Mouse (Mus musculus): ENCODE measurements around the gene Dennd5a. TPM values are rescaled to one million over a fixed set of nuclear protein-coding genes. Genes with fewer than 3 reads are reported as not detected.
A peak's percentile ranks its signal among the peaks of the same experiment; 100 is the strongest.

Dennd5a gene
- total and polyA plus RNA-seq, 3 experiments, result 118 to 174 (median 147) TPM

GRCm38 (mm10) chr7:109963707-109964106 lies 3.4 kb upstream of the Dennd5a start:
- no peak for DNase-seq

DNA sequence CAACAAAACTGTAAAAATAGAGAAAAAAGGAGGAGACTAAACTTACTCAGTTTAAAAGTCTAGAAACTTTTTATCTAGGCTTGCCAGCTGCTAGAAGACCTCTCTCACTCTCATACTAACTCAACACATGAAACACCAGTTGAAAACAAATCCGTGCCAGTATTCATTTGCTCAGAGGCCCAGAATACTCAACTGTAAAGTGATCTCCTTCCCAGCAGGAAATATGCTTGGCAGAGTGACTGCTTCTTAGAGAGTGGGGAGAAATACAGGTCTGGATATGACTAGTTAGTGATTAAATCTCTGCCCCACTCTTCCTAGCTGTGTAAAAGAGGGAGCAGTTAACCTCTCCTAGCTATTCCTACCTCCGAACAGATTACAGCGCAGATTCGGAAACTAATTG lies 2.3 kb upstream of the Dennd5a start:
- no peak for DNase-seq

DNA sequence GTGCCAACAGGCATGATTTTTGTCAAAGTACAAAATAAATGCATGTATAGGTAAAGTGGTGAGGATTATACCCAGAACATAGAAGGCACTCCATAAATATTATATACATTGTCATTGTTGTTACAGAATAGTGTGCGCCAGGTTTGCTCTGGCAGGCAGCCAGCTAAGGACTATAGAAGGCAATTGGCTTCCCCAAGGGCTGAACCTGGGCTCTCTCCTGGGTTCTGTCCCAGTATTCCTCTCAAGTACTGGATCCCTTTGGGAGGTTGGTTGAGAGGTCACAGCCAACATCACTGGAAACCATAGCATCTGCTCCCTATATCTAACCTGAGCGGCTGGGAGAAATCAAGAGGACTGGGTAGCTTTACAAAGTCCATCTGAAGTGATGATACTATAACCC lies 1.3 kb upstream of the Dennd5a start:
- DNase-seq, result no peak

GRCm38 (mm10) chr7:109960613-109961154 lies 414 bp upstream of the Dennd5a start:
- no peak for DNase-seq

- DNase-seq, result peak; percentile 39
Observed at GRCm38 (mm10) chr7:109958843-109959715, 1.2 kb downstream of the Dennd5a start.

DNA sequence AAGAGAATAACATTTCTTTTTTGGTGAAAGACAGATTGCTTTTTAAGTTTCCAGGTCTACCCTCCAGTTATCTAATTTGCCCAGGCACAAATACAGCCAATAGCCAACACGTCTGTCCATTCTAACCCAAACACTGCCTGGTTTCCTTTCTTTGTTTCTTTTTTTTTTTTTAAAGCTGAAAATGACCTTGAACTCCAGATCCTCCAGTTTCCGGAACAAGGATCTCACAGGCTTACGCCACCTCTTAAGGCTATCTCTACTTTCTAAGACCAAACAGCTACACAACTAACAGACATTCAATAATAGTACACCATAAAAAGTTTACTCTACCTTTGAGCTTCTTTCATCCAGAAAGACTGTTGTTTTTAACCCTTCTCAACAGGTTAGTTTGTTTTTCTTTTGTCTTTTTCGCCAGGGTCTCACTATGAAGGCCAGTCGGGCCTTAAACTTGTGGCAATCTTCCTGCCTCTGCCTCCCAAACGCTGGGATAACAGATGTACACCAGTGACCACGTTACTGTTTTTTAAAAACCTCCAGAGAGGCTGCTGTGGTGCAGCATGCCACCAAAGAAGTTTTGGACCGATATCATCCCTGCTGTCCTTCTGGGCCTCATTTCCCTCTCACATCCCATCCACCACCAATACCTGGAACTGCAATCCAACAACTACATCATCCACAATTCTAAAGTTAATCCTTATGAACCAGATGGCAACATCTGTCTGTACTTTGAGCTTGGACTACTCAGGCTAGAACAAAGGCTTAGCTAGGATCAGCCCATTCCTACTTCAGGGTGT lies 2.1 kb downstream of the Dennd5a start:
- no peak for DNase-seq

GRCm38 (mm10) chr7:109954622-109955401 lies 5.5 kb downstream of the Dennd5a start:
- peak; percentile 65 for DNase-seq

- DNase-seq, result no peak
Observed at GRCm38 (mm10) chr7:109951297-109951696, 9.0 kb downstream of the Dennd5a start.

DNA sequence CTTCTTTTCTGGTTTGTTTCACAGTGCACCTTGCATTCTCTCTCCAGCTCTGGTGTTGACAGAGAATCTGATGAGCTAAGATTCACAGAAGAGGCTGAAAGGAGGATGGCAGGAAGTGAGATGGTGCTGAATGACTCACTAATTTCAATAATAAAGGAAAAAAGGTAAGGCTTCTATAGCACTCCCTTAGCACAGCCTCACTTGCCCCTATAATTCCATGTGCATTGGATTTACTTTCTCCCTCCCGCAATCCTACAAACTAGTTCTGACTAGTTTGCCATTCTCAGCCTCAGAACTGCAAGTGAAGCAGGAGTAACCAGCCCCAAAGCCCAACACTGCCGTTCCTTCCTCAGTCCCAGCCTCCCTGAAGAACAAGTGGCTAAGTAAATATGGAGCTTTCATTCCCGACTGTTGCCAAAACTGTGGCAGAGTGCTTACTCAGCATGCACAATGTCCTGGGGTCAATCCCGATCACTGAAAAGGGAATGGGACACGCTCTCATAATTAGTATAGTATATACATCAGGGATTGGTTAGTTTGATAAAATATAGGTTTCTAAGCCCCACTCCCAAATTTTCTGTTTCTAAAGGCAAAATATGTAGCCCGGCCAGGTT lies 15.7 kb downstream of the Dennd5a start:
- DNase-seq, result no peak

GRCm38 (mm10) chr7:109929628-109930027 lies 30.6 kb downstream of the Dennd5a start:
- no peak for DNase-seq

GRCm38 (mm10) chr7:109928365-109928764 lies 31.9 kb downstream of the Dennd5a start:
- no peak for DNase-seq

- DNase-seq, result no peak
Observed at GRCm38 (mm10) chr7:109924965-109925364, 35.3 kb downstream of the Dennd5a start.

DNA sequence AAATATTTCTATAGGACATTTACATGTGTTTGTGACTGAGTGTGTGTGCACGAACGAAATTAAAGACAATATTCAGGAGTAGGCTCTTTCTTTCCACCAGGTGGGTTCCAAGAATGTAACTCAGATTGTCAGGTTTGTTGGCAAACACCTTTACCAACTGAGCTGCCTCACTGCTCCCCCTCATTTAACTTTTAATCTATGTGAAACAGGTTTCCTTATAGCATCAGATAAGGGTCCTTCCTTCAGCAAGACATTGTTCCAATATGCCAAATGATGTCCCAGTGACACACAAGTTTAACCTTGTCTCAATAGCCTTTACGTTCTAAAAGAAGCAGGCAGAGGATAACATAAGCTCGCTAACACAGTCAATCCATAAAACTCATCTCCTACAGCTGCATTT lies 37.4 kb downstream of the Dennd5a start:
- no peak for DNase-seq

- no peak for DNase-seq
Observed at GRCm38 (mm10) chr7:109906165-109906564, 54.1 kb downstream of the Dennd5a start.

- DNase-seq, result no peak
Observed at GRCm38 (mm10) chr7:109900921-109901320, 59.3 kb downstream of the Dennd5a start.

DNA sequence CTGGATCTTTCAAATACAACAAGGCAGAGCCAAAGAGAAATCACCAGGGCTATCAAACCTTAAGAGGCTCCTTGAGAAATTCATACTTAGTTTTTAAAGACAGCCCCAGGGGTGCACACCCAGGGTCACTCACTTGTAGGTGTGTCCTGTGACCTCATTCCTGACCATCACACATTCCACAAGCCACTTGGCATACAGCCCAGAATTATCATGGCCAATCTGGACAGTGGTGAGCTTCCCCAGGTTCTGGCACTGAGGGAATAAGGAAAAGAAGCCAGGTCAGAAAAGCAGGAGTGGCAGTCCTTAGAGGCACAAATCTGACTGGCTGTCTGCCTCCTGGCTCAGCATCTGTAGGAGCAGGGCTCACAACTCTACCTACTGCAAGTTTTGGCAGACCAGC lies 61.4 kb downstream of the Dennd5a start:
- DNase-seq, result peak; percentile 65

- DNase-seq, result peak; percentile 68
Observed at GRCm38 (mm10) chr7:109892530-109892929, 67.7 kb downstream of the Dennd5a start.

GRCm38 (mm10) chr7:109891786-109892185 lies 68.5 kb downstream of the Dennd5a start:
- no peak for DNase-seq

DNA sequence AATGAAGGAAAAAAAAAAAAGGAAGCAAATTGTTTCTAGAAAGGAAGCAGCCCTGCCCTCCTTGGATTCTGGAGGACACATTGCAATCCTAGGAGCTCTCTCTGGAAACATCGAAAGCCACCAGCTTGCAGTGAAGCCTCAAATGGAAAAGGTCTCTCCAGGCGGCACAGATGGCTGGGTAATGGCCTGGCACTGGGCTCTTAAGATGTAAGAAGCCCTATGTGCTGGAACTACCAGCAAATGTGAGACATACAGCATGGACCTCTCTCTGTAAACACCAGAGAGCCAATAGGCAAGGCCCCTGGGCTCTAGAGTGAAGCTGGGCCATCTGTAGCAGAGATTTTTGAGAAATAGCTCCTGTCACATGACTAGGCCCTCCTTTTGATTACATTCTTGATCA lies 70.0 kb downstream of the Dennd5a start:
- no peak for DNase-seq

DNA sequence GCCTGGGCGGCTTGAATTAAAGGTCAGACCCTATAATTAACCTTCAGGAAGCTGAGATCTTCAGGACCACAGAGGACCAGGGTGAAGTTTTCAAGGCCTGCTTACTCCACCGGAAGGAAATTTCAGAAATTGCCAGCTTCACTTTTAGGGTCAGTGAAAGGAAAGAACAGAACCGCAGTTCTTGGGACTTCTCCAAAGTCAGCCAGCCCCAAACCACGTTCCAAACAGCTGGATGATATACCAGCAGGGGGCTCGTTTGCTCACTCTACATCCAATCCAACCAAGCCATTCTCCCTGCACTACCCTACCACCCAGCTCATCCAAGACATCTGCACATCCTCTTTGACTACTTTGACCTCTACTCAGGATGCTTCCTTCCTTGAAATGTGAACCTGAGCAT lies 71.0 kb downstream of the Dennd5a start:
- no peak for DNase-seq

- DNase-seq, result no peak
Observed at GRCm38 (mm10) chr7:109886249-109886648, 74.0 kb downstream of the Dennd5a start.

DNA sequence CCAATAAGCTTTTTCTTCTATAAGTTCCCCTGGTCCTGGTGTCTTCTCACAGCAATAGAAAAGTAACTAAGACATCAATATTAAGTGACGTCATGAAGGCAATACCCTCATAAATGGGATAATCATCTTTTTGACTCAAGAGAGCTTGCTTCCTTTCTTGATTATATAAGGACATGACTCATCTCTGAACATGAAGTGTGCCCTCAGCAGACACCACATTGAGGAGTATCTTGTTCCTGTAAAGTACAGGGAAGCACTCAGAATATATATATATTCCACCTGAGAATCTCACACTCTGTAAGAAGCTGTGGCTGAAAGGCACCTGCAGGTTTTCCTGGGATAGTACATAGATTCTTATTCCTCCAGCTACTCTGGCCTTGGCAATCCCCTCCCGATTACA lies 77.7 kb downstream of the Dennd5a start:
- no peak for DNase-seq

Data from adrenal gland, adult 2 months (tissue).